Mouse (Mus musculus): ENCODE results near the gene Crtac1. TPM values are rescaled to one million over a fixed set of nuclear protein-coding genes. Genes with fewer than 3 reads are reported as not detected.

The Crtac1 gene
- 20.4 TPM in 2 replicates for polyA plus RNA-seq (2015; fragmentation: Nextera tagmentation; extraction: Ambion mirVana)

DNA sequence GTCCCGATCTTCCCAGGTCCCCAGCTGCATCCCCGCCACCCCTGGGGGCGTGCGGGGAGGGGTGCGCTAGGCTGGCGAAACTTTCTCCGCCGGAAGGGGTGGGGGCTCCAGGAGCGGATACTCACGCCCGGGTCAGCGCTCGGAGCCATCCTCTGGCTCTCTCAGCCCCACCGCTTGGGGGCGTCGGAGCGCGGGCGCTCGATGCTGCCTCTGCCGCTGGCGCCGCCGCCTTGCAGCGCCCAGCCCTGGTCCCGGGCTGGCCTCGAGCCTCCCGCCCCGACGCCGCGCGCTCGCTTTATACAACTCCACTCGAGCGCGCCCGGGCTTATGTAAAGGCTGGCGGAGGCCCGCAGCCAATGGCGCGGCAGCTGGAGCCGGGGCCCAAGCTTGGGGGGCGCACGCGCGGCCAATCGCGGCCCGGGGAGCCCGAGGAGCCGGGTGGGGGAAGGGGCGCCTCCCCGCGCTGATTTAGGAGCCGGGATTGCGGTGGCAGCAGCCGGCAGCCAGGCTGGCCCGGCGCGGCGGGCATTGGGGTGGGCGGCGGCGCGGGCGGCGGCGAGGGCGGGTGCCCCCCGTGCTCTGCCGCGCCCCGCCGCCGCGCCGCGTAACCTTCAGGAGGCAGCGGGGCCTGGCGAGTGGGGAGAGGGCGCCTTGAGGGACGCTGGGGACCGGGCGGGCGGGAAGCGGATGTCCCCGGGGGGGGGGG, at the start of gene Crtac1:
Gene Crtac1 (minus strand): TSS at position 299 of the 706 bp plus-strand sequence.
- WGBS: under 1% methylated on average over 58 of the region's 88 CpGs
- peak; percentile 93 for ATAC-seq (replicated peaks)

DNA sequence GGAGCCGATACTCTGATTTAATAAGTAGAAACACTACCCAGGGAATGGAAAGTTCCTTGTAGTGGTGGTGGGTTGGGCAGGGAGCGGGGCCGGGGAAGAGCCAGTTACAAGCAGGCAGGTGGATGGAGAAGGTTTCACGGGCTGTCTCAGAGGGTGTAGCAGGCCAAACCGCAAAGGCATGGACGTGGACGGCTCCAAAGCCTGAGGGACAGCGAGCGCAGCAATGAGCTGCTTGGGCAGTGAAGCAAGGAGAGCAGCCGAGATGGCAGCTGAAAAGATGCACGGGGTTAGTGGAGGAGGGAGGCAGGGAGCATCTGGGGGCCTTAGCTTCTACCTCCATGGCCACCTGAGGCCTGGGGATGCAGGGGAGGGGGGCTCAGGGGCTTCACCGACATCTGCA, 46.7 kb upstream of the Crtac1 start:
- ATAC-seq (replicated peaks): no peak
- no peaks in the 10 kb centered on the region for H3K9me3 ChIP-seq
- H3K36me3 ChIP-seq: no peaks in the 10 kb centered on the region
- no peaks in the 10 kb centered on the region for H3K4me1 ChIP-seq
- no peak overlapping the region for H3K4me2 ChIP-seq (replicated peaks)
- 48% methylated on average over 12 of the region's 12 CpGs for WGBS
- H3K27me3 ChIP-seq: 0 out of 2 replicates have a peak, but pooled peaks cover 3% of the 10 kb centered on the region
- H3K4me3 ChIP-seq: no peak overlapping the region
- H3K9ac ChIP-seq (replicated peaks): no peak overlapping the region
- H3K27ac ChIP-seq (replicated peaks): no peak overlapping the region

More for the DNA sequence above, at the start of gene Crtac1:
- Histone ChIP-seq H3K27me3 (peaks cover 9% of the 10 kb centered on the region; the same call in 1 of the 2 replicates), H3K36me3 (no peaks in the 10 kb centered on the region), H3K9me3 (no peaks in the 10 kb centered on the region), H3K4me2 (replicated peaks) (peak within 1 kb of the TSS; percentile 83), H3K4me1 (peaks cover 18% of the 10 kb centered on the region), H3K9ac (replicated peaks) (peak within 1 kb of the TSS; percentile 60), H3K27ac (replicated peaks) (peak within 1 kb of the TSS; percentile 71), H3K4me3 (peak within 1 kb of the TSS; percentile 62)

DNA sequence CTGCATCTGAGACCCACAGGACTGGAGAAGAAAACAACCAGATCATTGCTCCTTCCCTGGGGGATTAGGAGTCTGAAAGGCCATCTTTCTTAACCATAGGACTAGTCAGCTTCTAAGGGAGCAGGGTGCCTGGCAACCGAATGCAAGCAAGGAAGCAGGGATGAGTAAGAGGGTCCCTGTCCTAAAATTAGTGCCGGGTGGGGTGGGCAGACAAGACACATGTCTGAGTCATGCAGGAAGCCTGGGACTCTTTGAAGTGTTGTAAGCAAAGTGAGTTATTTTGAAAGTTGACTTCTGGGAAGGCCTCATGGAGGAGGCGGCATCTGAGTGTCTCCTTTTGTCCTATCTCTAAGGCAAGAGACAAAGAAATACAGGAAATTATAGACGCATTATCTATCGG, 46.2 kb upstream of the Crtac1 start:
- Histone ChIP-seq H3K4me1 (no peaks in the 10 kb centered on the region), H3K4me2 (replicated peaks) (no peak overlapping the region), H3K9me3 (no peaks in the 10 kb centered on the region), H3K4me3 (no peak overlapping the region), H3K27ac (replicated peaks) (no peak overlapping the region), H3K27me3 (0 out of 2 replicates have a peak, but pooled peaks cover 3% of the 10 kb centered on the region), H3K9ac (replicated peaks) (no peak overlapping the region), H3K36me3 (no peaks in the 10 kb centered on the region)
- 79% methylated on average over 5 of the region's 5 CpGs for WGBS
- no peak for ATAC-seq (replicated peaks)

DNA sequence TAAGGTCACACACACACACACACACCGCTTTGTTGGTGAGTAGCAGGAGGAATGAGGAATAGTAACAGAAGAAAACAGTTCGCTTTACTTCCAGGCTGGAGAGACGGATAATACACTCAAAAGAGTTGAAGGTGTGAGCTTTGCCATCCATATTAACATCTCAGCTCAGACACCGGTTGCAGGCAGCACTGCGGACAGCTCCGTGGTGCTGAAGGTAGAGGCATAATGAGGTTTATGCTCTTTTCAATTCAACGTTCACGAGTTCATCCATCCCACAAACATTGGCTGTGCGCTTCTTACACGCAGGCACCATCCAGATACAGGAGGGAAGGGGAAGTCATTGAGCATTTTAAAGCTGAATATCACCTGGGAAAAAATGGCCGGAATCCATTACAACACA, 41.2 kb upstream of the Crtac1 start:
- no peaks in the 10 kb centered on the region for H3K36me3 ChIP-seq
- no peak for ATAC-seq (replicated peaks)
- H3K9me3 ChIP-seq: no peaks in the 10 kb centered on the region
- no peaks in the 10 kb centered on the region for H3K4me1 ChIP-seq
- H3K27ac ChIP-seq (replicated peaks): no peak overlapping the region
- H3K9ac ChIP-seq (replicated peaks): no peak overlapping the region
- 0 out of 2 replicates have a peak, but pooled peaks cover 3% of the 10 kb centered on the region for H3K27me3 ChIP-seq
- H3K4me3 ChIP-seq: no peak overlapping the region
- 25% methylated on average over 11 of the region's 11 CpGs for WGBS
- no peak overlapping the region for H3K4me2 ChIP-seq (replicated peaks)

DNA sequence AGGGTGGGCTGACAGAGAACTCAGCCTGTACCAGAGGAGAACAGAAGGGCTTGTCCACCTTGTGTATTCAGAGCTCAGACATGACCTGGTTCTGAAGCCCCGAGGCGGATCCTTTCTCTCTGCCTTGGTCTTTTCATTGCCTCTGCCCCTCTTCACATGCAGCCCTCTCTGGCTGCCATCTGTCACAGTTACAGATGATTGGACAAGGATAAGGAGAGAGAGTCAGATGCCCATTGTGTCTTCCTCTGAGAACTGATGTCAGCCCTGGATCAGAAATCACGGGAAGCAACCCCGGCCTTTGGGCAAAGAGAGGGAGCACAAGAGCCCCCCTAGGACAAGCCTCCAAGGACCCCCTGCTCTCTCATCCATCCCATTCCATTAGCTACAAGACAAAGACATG, 40.0 kb upstream of the Crtac1 start:
- WGBS: 75% methylated on average over 4 of the region's 4 CpGs
- Histone ChIP-seq H3K9me3 (no peaks in the 10 kb centered on the region), H3K27ac (replicated peaks) (no peak overlapping the region), H3K27me3 (0 out of 2 replicates have a peak, but pooled peaks cover 3% of the 10 kb centered on the region), H3K4me2 (replicated peaks) (no peak overlapping the region), H3K4me1 (no peaks in the 10 kb centered on the region), H3K9ac (replicated peaks) (no peak overlapping the region), H3K4me3 (no peak overlapping the region), H3K36me3 (no peaks in the 10 kb centered on the region)
- ATAC-seq (replicated peaks): no peak

DNA sequence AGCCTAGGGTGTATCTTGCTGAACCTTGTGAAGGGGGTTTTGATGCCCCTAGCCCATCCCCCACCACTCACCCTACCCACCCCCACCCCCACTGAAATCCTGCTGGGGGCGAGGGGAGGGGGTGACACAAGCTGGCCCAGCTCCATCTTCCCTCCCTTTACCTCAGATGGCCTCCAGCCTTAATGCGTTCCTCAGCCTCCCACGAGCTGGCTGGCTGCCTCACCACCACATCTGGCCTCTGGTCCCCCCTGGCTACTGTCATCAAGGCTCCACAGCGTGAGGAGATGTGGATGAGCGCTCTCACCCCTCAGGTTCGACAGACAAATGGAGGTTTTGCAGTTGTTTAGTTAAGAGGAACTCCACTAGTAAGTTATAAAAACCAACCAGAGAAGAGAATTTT, 30.3 kb upstream of the Crtac1 start:
- Histone ChIP-seq H3K27me3 (no peaks in the 10 kb centered on the region), H3K4me2 (replicated peaks) (no peak overlapping the region), H3K4me1 (0 out of 2 replicates have a peak, but pooled peaks cover 2% of the 10 kb centered on the region), H3K27ac (replicated peaks) (no peak overlapping the region), H3K36me3 (no peaks in the 10 kb centered on the region), H3K4me3 (no peak overlapping the region), H3K9ac (replicated peaks) (no peak overlapping the region), H3K9me3 (no peaks in the 10 kb centered on the region)
- WGBS: 57% methylated on average over 6 of the region's 6 CpGs
- no peak for ATAC-seq (replicated peaks)

DNA sequence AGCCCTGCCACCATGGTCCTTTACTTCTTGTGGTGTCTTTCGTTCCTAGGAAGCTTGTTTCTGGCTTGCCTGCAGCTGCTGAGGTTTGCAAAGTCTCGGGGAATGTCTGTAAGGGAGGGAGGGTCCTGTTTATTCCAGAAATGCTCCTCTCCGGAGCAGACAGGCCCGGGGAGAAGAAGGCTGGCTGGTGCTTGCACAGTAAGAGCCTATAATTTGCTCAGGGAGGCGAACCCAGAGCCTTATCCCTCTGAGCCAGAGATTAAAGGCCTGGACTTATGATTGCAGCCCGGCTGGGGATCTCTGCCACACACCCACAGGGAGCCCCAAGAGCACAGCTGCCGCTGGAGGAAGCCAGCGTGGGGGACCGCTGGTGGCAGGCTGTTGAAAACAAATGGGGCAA, 29.8 kb upstream of the Crtac1 start:
- 0 out of 2 replicates have a peak overlapping the region, but pooled peaks have one; percentile 8 for H3K27ac ChIP-seq (replicated peaks)
- no peak overlapping the region for H3K4me2 ChIP-seq (replicated peaks)
- H3K36me3 ChIP-seq: no peaks in the 10 kb centered on the region
- no peak for ATAC-seq (replicated peaks)
- 37% methylated on average over 9 of the region's 9 CpGs for WGBS
- H3K9ac ChIP-seq (replicated peaks): no peak overlapping the region
- no peak overlapping the region for H3K4me3 ChIP-seq
- H3K27me3 ChIP-seq: no peaks in the 10 kb centered on the region
- H3K9me3 ChIP-seq: no peaks in the 10 kb centered on the region
- H3K4me1 ChIP-seq: 0 out of 2 replicates have a peak, but pooled peaks cover 2% of the 10 kb centered on the region

DNA sequence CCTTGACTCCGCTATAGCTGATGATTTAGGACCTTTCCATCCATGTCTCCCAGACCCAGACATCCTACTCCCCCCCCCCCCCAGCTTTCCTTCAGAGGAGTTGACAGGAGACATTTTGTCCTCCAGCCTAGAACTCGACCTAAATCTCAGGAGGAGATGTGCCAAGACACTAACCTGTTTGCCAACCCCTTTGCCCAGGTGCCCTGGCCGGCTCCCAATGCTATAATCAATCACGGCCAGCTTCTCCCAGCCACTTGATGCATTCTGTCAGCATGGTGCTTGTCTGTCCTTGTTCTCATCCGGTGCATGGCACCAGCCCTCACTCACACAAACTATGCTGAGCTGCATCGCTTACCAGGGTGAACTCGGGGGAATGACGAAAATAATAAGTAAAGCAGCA, 27.9 kb upstream of the Crtac1 start:
- Histone ChIP-seq H3K4me2 (replicated peaks) (no peak overlapping the region), H3K9ac (replicated peaks) (no peak overlapping the region), H3K4me1 (0 out of 2 replicates have a peak, but pooled peaks cover 2% of the 10 kb centered on the region), H3K27me3 (no peaks in the 10 kb centered on the region), H3K4me3 (no peak overlapping the region), H3K36me3 (no peaks in the 10 kb centered on the region), H3K9me3 (no peaks in the 10 kb centered on the region), H3K27ac (replicated peaks) (no peak overlapping the region)
- 85% methylated on average over 8 of the region's 8 CpGs for WGBS
- ATAC-seq (replicated peaks): no peak

DNA sequence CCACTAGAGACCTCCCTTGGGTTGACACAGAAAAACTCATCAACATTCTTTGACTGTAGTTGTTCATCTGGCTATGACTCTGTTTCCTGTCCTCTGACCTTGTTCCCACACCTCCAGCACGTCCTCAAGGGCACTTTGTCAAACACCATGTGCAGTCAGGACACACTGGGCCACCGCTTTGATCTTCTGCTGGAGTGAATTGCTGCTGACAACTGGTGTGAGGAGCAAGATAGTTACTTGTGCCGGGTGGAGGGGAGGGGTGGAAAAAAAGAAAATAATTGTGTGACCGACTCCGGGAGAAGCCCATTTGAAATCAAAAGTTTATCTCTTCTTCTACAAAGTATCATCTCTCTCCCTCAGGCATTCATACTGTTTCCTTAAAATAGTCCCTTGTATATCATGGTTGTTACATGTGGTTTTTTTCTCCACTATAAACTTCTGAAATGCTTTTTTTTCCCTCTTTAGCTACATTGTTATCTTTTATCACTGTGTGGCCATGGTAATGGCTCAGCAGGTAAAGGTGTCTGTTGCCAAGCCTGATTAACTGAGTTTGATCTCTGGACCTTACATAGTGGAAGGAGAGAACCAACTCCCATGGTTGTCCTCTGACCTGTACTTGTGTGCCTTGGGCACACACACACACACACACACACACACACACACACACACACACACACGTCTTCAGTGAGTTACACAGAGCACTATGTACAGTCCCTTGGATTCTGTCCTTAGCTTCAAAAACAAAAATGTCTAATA, 23.1 kb upstream of the Crtac1 start:
- 81% methylated on average over 6 of the region's 6 CpGs for WGBS
- H3K9ac ChIP-seq (replicated peaks): no peak overlapping the region
- H3K4me3 ChIP-seq: no peak overlapping the region
- ATAC-seq (replicated peaks): no peak
- H3K36me3 ChIP-seq: no peaks in the 10 kb centered on the region
- no peak overlapping the region for H3K4me2 ChIP-seq (replicated peaks)
- no peaks in the 10 kb centered on the region for H3K4me1 ChIP-seq
- H3K9me3 ChIP-seq: no peaks in the 10 kb centered on the region
- H3K27me3 ChIP-seq: no peaks in the 10 kb centered on the region
- H3K27ac ChIP-seq (replicated peaks): no peak overlapping the region

DNA sequence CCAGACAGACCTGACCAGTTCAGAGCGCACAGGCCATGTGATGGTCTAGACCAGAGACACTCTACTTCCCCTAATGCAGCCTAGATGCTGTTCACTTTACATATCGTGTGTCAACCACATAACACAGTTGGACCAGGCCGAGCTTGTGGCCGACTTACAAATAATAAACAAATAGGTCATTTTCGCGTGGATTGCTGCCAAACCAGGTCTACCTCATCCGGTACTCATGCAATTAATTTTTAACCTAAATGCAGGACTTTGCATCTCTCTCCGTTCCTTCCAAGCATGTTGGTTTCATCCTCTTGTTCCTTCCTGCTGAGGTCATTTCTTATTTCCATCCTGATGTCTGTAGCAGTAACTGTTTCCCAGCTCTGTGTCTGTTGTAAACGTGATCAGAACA, 22.4 kb upstream of the Crtac1 start:
- Histone ChIP-seq H3K4me2 (replicated peaks) (no peak overlapping the region), H3K9ac (replicated peaks) (no peak overlapping the region), H3K4me1 (no peaks in the 10 kb centered on the region), H3K27ac (replicated peaks) (no peak overlapping the region), H3K4me3 (no peak overlapping the region), H3K9me3 (no peaks in the 10 kb centered on the region), H3K36me3 (no peaks in the 10 kb centered on the region), H3K27me3 (no peaks in the 10 kb centered on the region)
- 87% methylated on average over 9 of the region's 9 CpGs for WGBS
- no peak for ATAC-seq (replicated peaks)

DNA sequence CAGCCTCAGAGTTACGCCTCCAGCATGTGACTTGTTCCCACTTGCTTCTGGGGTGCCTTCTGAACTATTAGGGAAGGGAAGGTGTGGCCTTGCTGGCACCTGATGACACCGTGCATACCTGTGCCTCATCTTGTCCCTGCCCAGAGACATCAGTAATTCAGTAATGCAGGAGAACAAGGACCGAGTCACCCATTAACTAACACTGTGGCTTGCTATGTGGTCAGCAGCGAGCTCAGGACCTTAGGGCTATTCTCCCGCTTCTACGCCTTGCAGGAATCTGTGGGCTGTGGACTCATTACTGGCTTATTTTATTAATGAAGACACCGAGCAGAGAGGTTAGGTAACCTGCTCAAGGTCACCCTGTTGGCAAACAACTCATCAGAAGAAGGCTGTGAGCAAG, 21.0 kb upstream of the Crtac1 start:
- no peak overlapping the region for H3K4me2 ChIP-seq (replicated peaks)
- no peaks in the 10 kb centered on the region for H3K36me3 ChIP-seq
- no peak overlapping the region for H3K9ac ChIP-seq (replicated peaks)
- ATAC-seq (replicated peaks): no peak
- no peaks in the 10 kb centered on the region for H3K27me3 ChIP-seq
- WGBS: 89% methylated on average over 7 of the region's 7 CpGs
- H3K4me1 ChIP-seq: no peaks in the 10 kb centered on the region
- no peak overlapping the region for H3K4me3 ChIP-seq
- H3K9me3 ChIP-seq: no peaks in the 10 kb centered on the region
- no peak overlapping the region for H3K27ac ChIP-seq (replicated peaks)

DNA sequence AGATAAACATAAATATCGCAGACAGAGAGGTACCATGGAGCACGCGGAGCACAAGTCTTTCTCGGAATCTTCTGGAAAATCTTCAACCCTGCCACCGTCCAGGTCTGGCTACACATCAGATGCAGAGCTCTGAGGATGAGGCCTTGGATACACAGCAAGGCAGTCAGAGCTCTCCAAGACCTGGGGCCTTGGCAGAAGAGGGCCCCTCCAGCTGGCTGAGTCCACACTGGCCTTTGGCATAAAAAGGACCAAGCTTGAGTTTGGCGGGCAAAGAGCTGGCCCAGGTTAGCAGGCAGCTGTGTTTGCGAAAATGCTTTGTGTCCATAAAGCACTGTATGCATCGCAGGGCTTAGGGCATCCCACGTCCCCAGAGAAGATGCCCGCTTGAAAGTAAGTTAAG, 17.0 kb upstream of the Crtac1 start:
- no peaks in the 10 kb centered on the region for H3K9me3 ChIP-seq
- no peak overlapping the region for H3K27ac ChIP-seq (replicated peaks)
- ATAC-seq (replicated peaks): no peak
- WGBS: 89% methylated on average over 10 of the region's 10 CpGs
- no peak overlapping the region for H3K4me2 ChIP-seq (replicated peaks)
- H3K9ac ChIP-seq (replicated peaks): no peak overlapping the region
- H3K4me1 ChIP-seq: 0 out of 2 replicates have a peak, but pooled peaks cover 2% of the 10 kb centered on the region
- H3K4me3 ChIP-seq: no peak overlapping the region
- H3K36me3 ChIP-seq: no peaks in the 10 kb centered on the region
- H3K27me3 ChIP-seq: no peaks in the 10 kb centered on the region

Measured in forebrain, embryonic 15.5 days (tissue).